Mouse (Mus musculus): ENCODE data around the gene Ptgs1. TPM values are rescaled to one million over a fixed set of nuclear protein-coding genes. Genes with fewer than 3 reads are reported as not detected.
"Not testable (repeated sequence)": the region's sequence is repeated elsewhere in the genome, so short reads cannot be mapped to it uniquely, and the experiment has no call there.

The Ptgs1 gene
- total RNA-seq (2018; cell fraction: chromatin; rRNA removed), result 100 to 1,000 TPM in 4 of 26 experiments, 10 to 100 TPM in 20, 1 to 10 TPM in 2; 7.9 to 140 (median 41.4) TPM
- total RNA-seq (2018; cell fraction: cytosol; rRNA removed), result 10 to 100 TPM in 14 of 26 experiments, 1 to 10 TPM in 12; 3.2 to 31.8 (median 12.4) TPM
- total RNA-seq (2018; cell fraction: nucleus; rRNA removed), result 100 to 1,000 TPM in 1 of 26 experiments, 10 to 100 TPM in 20, 1 to 10 TPM in 5; 6.8 to 103 (median 22.2) TPM
- polyA plus RNA-seq (2018), result 10.2 to 38.1 TPM (median 20.3 TPM) in 3 replicates

GRCm38 (mm10) chr2:36230366-36230765 lies at the start of gene Ptgs1:
Ptgs1 (plus strand) TSS chr2:36230426.
- H3K4me3 ChIP-seq (ENCODE audit: inconsistent target), result peak within 1 kb of the TSS; percentile 35
- no peaks in the 10 kb centered on the region for H3K36me3 ChIP-seq (ENCODE audit: inconsistent target)
- H3K79me2 ChIP-seq (ENCODE audit: inconsistent target), result no peaks in the 10 kb centered on the region
- 1% methylated on average over 18 of the region's 18 CpGs for WGBS (ENCODE audit: missing documents)
- no peak within 1 kb of the TSS for H3K27ac ChIP-seq

- not testable (repeated sequence) for H3K36me3 ChIP-seq (ENCODE audit: inconsistent target); H3K27ac ChIP-seq; H3K79me2 ChIP-seq (ENCODE audit: inconsistent target); H3K4me3 ChIP-seq (ENCODE audit: inconsistent target)
- whole genome bisulfite sequencing (ENCODE audit: missing documents), result 100% methylated on average over 4 of the region's 4 CpGs
Observed at GRCm38 (mm10) chr2:36181587-36182368, 48.4 kb upstream of the Ptgs1 start.

GRCm38 (mm10) chr2:36183278-36183677 lies 46.9 kb upstream of the Ptgs1 start:
- Histone ChIP-seq H3K27ac (no peak overlapping the region), H3K36me3 (ENCODE audit: inconsistent target) (peaks cover 4% of the 10 kb centered on the region; the same call in 1 of the 2 replicates), H3K79me2 (ENCODE audit: inconsistent target) (no peaks in the 10 kb centered on the region), H3K4me3 (ENCODE audit: inconsistent target) (no peak overlapping the region)
- WGBS (ENCODE audit: missing documents), result 63% methylated on average over 2 of the region's 2 CpGs

DNA sequence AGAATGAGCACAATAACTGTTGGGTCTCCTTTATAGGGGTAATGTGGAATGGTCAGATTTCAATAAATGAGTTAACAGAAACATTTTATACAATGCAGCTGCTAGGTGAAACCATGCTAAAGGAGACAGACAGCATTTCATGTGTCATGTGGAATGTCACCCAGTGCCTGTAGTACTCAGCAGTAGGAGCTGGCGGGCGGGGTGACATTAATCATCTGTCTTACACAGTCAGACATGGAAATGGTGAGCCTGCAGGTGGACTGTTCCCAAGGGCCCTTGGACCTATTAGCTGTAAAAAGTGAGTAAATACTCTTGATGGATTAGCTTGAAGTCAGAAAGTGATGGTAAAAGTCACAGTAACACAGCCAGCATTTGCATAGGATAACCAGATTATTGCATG lies 46.0 kb upstream of the Ptgs1 start:
- Histone ChIP-seq H3K79me2 (ENCODE audit: inconsistent target) (no peaks in the 10 kb centered on the region), H3K27ac (no peak overlapping the region), H3K4me3 (ENCODE audit: inconsistent target) (no peak overlapping the region), H3K36me3 (ENCODE audit: inconsistent target) (0 out of 2 replicates have a peak, but pooled peaks cover 4% of the 10 kb centered on the region)
- 92% methylated on average over 2 of the region's 2 CpGs for WGBS (ENCODE audit: missing documents)

DNA sequence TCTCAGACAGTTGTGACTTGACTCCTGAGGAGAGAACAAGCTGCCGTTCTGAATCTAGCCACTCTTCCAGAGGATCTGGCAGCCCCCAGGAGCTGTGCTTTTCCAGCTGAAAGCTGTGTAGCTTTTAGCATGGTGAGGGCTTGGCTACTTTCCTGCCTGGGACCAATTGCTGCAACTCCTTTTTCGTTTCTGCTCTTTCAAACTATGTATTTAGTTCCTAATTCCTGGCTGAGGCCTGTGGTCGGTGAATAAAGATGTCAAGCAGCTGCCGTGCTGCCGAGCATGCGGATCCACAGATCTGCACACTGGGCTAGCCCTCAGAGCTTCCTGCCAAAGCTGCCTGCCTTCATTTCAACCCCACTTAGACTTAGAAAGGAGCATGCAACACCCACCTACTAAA lies 45.4 kb upstream of the Ptgs1 start:
- Histone ChIP-seq H3K4me3 (ENCODE audit: inconsistent target) (no peak overlapping the region), H3K36me3 (ENCODE audit: inconsistent target) (0 out of 2 replicates have a peak, but pooled peaks cover 2% of the 10 kb centered on the region), H3K27ac (no peak overlapping the region), H3K79me2 (ENCODE audit: inconsistent target) (no peaks in the 10 kb centered on the region)
- WGBS (ENCODE audit: missing documents), result 55% methylated on average over 6 of the region's 6 CpGs

DNA sequence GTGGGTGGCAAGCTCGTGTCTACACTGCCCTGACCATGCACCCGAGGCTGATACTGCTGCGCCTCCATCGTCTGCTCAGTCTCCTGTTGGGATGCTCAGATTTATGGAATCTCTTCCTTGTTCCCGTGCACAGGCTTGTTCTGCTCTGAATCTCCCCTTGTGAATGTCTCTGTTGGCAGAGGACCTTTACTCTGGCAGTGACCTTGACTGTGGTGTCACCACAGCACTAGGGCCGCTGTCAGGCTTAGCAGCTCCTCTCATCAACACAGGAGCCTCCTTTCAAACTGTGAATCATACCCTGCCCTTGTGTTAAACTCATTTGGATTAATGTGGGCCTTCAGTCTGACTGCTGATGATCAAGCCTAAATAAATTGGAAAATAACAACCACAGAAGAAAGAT lies 41.0 kb upstream of the Ptgs1 start:
- not testable (repeated sequence) for H3K27ac ChIP-seq; H3K4me3 ChIP-seq (ENCODE audit: inconsistent target); H3K36me3 ChIP-seq (ENCODE audit: inconsistent target); H3K79me2 ChIP-seq (ENCODE audit: inconsistent target)
- WGBS (ENCODE audit: missing documents), result 94% methylated on average over 5 of the region's 6 CpGs

DNA sequence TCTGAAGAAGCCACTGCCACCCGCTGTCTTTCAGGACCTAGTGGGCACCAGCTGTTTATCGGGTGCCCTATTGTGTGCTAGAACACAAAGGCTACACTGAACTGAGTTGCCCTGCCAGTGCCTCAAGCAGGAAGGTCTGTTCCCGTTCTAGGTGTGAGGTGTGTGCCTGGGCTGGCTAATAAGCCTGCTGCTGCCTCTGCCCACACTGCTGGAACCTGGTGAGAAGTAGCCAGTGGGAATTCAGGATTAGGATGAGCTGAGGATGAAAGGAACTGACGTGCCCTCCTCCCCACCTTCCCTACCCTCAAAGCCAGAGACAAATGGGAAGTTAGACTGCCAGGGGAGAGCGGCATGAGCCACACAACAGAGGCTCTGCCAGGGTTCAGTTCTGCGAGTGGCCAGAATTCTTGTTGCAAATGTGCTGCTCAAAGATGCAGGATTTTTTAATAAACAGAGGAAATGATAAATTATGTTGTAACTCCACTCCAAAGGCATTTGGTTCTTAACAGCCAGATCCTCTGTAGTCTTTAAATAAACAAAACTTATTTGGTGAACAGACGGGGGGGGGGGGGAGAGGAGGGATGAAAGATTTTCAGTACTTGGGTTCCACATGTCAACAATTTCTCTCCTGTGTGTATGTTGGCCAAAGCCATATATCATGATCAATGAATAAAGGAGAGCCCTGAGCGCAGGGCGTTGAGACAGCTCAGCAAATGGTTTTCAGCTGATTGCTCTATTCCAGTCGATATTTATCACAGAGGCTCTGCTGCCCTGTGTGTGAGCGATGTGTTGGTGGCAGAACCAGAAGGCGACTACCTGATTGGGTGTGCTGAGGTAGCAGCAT lies 38.9 kb upstream of the Ptgs1 start:
- Histone ChIP-seq H3K79me2 (ENCODE audit: inconsistent target) (no peaks in the 10 kb centered on the region), H3K36me3 (ENCODE audit: inconsistent target) (no peaks in the 10 kb centered on the region)
- WGBS (ENCODE audit: missing documents), result 91% methylated on average over 11 of the region's 12 CpGs

DNA sequence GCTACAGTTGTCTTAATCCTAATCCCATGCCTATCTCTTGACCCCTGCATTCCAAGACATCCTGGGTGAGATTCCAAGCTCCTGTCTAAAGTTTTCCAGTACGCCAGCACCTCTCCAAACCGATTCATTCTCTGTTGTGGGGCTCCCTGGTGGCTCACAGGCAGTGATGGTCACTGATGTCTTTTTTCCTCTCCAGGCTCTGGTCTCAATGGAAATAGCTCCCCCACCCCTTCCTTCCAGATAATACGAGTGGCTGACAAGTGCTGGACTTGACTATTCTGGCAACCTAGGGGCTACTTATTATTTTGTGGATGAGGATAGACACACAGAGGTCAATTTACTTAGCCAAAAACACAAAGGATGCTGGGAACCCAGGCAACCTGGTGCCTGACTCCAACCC lies 33.2 kb upstream of the Ptgs1 start:
- H3K27ac ChIP-seq, result no peak overlapping the region
- no peaks in the 10 kb centered on the region for H3K79me2 ChIP-seq (ENCODE audit: inconsistent target)
- H3K4me3 ChIP-seq (ENCODE audit: inconsistent target), result no peak overlapping the region
- WGBS (ENCODE audit: missing documents), result 87% methylated on average over 3 of the region's 3 CpGs
- no peaks in the 10 kb centered on the region for H3K36me3 ChIP-seq (ENCODE audit: inconsistent target)

More for the DNA sequence above, 38.9 kb upstream of the Ptgs1 start:
- Histone ChIP-seq H3K27ac (no peak overlapping the region), H3K4me3 (ENCODE audit: inconsistent target) (no peak overlapping the region)

DNA sequence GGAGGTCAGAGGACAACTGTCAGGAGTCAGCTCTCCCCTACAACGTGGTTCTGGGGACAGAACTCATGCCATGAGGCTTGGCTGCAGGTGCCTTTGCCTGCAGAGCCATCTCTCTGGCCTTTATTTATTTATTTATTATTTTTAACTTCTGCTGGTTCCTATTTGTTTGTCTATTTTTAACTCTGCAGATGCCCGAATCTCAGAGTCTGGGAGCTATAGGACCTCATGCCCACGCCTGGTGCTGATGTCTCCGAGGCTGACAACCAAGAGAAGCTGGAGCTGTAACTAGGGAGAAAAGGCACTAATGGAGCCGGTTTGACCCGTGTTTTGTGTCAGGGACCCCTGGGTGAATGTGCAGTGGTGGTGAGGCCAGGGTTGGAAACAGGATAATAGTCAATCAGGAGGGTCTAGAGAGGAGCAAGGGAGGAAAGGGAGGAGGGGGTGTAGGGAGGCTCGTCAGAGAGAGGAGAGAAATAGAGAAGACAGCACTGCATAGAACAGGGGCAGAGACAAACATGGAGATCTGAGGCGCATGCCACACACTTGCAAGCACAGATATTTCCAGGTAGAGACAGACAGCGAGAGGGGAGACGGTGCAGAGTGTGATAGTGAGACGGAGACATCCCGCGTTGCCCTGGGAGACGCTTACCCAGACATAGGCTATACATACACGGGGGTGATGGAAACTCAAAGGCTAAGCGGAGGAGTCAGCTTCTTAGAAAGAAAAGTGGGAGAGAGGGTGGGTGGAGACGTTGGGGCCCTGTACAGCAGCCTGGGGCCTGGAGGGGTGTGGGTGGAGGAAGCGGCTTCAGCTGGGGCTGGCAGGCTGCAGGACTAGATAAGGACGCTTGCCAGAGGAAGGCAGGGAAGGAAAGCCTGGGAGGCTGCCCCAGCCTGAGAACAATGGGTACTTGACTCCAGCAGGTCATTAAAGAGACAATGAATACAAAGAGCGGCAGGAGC lies 32.0 kb upstream of the Ptgs1 start:
- no peaks in the 10 kb centered on the region for H3K79me2 ChIP-seq (ENCODE audit: inconsistent target)
- WGBS (ENCODE audit: missing documents), result 41% methylated on average over 20 of the region's 20 CpGs
- H3K4me3 ChIP-seq (ENCODE audit: inconsistent target), result no peak overlapping the region
- no peaks in the 10 kb centered on the region for H3K36me3 ChIP-seq (ENCODE audit: inconsistent target)
- no peak overlapping the region for H3K27ac ChIP-seq

DNA sequence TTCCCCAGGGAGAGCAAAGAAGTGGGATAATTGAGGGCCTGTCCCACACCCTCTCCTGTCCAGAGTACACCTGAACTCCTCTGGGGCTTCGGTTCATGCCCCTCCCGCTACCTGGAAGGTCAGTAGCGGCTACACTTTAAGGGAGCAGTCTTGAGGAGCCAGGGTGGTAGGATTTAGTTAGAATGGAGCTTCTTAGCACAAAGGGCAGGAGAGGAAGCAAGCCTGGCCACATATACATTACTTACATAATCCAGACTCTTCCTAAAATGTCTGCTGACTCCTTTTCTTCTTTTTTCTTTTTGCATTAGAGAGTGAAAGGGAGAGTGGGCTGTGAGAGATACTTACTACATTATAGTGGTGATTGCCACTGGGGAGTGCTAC lies 31.4 kb upstream of the Ptgs1 start:
- WGBS (ENCODE audit: missing documents), result 71% methylated on average over 3 of the region's 3 CpGs
- Histone ChIP-seq H3K36me3 (ENCODE audit: inconsistent target) (no peaks in the 10 kb centered on the region), H3K4me3 (ENCODE audit: inconsistent target) (no peak overlapping the region), H3K79me2 (ENCODE audit: inconsistent target) (no peaks in the 10 kb centered on the region), H3K27ac (no peak overlapping the region)

GRCm38 (mm10) chr2:36200813-36201212 lies 29.4 kb upstream of the Ptgs1 start:
- no peaks in the 10 kb centered on the region for H3K79me2 ChIP-seq (ENCODE audit: inconsistent target)
- H3K27ac ChIP-seq, result no peak overlapping the region
- no peak overlapping the region for H3K4me3 ChIP-seq (ENCODE audit: inconsistent target)
- 94% methylated on average over 2 of the region's 2 CpGs for WGBS (ENCODE audit: missing documents)
- no peaks in the 10 kb centered on the region for H3K36me3 ChIP-seq (ENCODE audit: inconsistent target)

DNA sequence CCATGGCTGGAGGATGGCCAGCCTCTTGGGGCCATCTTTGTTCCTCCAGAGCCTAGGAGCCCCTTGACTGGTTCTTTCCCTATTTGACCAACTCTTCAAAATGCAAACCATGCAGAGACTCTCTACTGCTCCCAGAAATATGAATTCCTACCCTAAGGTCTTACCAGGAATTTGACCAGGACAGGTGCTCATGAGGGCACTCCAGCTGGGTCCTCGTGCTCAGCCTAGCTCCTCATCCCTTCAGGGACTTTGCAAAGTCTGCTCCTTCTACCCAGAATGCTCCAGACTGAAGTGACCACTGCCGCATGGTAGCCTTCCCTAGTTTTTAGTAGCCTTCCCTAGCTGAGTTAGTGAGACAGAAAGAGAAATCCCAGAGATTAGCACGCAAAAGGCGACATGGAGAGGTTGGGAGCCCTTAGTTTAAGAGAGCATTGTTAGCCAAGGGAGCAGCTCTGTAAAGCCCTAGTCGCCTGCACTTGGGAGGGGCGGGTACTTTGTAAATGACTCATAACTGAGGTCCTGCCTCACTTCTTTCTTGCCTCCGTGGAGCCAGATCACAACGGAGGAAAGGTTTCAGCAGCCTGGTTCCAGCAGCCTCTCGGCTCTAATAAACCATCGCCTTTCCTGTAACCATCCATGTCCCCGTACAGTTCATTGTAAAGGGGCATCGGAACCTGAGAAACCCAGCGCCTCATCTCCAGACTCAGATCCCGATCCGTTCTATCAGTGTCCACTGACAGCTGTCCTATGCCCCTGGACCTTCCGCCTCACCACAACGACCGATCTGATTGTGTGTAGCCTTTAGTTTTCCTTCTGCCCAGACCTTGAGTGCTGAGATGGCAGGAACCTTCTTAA lies 28.2 kb upstream of the Ptgs1 start:
- Histone ChIP-seq H3K79me2 (ENCODE audit: inconsistent target) (no peaks in the 10 kb centered on the region), H3K4me3 (ENCODE audit: inconsistent target) (no peak overlapping the region), H3K36me3 (ENCODE audit: inconsistent target) (no peaks in the 10 kb centered on the region), H3K27ac (no peak overlapping the region)
- WGBS (ENCODE audit: missing documents), result 39% methylated on average over 18 of the region's 18 CpGs

DNA sequence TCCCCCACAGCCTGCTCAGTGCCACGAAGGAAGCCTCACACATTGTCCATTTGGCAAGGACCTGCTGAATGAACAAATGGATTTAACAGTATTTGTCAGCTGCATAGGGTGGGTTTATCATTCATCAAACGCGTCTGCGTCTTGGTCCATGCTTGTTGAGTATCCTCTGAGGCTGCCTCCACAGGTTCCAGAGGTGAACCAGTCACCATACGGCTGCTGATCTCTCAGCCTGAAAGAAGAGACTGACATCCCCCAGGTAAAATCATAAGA lies 27.7 kb upstream of the Ptgs1 start:
- WGBS (ENCODE audit: missing documents), result 35% methylated on average over 5 of the region's 5 CpGs
- Histone ChIP-seq H3K79me2 (ENCODE audit: inconsistent target) (no peaks in the 10 kb centered on the region), H3K4me3 (ENCODE audit: inconsistent target) (no peak overlapping the region), H3K27ac (no peak overlapping the region), H3K36me3 (ENCODE audit: inconsistent target) (no peaks in the 10 kb centered on the region)
